ENCODE assay signal across 8 mouse cellular contexts in genomic region chr11:97701581-97702392, GRCm38 (mm10). TPM values are rescaled to one million over a fixed set of nuclear protein-coding genes. Genes with fewer than 3 reads are reported as not detected.
DNase-seq lines count a peak whose midpoint lies in the region; ATAC-seq and TF ChIP-seq lines count a peak whose summit lies in the region.

No protein-coding gene starts in this region.

- H3K4me2 ChIP-seq in limb, embryonic 11.5 days (ENCODE audit: low read depth, severe bottlenecking) = peak overlapping the region; percentile 88

- H3K4me3 ChIP-seq in layer of hippocampus, adult 2 months = peak overlapping the region; percentile 97; the same call in 1 of the 2 replicates
- H3K4me3 ChIP-seq in forebrain, embryonic 10.5 days = peak overlapping the region; percentile 91
- peak overlapping the region; percentile 76; the same call in 1 of the 2 replicates for H3K4me3 ChIP-seq in limb, embryonic 11.5 days (ENCODE audit: low read depth, low read length)

- H3K27me3 ChIP-seq in forebrain, embryonic 10.5 days (ENCODE audit: poor library complexity, severe bottlenecking) = no peaks in the 10 kb centered on the region
- no peaks in the 10 kb centered on the region for H3K27me3 ChIP-seq in limb, embryonic 11.5 days (ENCODE audit: control insufficient read depth, insufficient read depth, low read length)
- 0 out of 2 replicates have a peak, but pooled peaks cover 2% of the 10 kb centered on the region for H3K27me3 ChIP-seq in splenic B cell, adult 2 months (ENCODE audit: control insufficient read depth, insufficient read depth, low read length, poor library complexity, severe bottlenecking)

- 55% methylated on average over 15 of the region's 15 CpGs for WGBS in forebrain, embryonic 10.5 days
- 54% methylated on average over 15 of the region's 15 CpGs for whole genome bisulfite sequencing in limb, embryonic 11.5 days

- no peak overlapping the region for H3K9ac ChIP-seq in limb, embryonic 11.5 days (ENCODE audit: low read length)

- ATAC-seq in limb, embryonic 11.5 days (ENCODE audit: insufficient number of reproducible peaks, low FRiP score, low TSS enrichment, low read depth) = no peak

- H3K9me3 ChIP-seq in forebrain, embryonic 10.5 days = no peaks in the 10 kb centered on the region
- no peaks in the 10 kb centered on the region for H3K9me3 ChIP-seq in limb, embryonic 11.5 days (ENCODE audit: control insufficient read depth, low read length)

- TF ChIP-seq CTCF in layer of hippocampus, adult 2 months (conservative IDR thresholded peaks at IDR 0.05) = no peak

- H3K27ac ChIP-seq in layer of hippocampus, adult 2 months = peak overlapping the region; percentile 91; the same call in 1 of the 2 replicates
- 0 out of 2 replicates have a peak overlapping the region, but pooled peaks have one; percentile 100 for H3K27ac ChIP-seq in forebrain, embryonic 10.5 days
- H3K27ac ChIP-seq in limb, embryonic 11.5 days (replicated peaks; ENCODE audit: low read depth, low read length) = no peak overlapping the region

- H3K36me3 ChIP-seq in forebrain, embryonic 10.5 days (replicated peaks) = peaks cover 21% of the 10 kb centered on the region
- peaks cover 5% of the 10 kb centered on the region for H3K36me3 ChIP-seq in limb, embryonic 11.5 days (ENCODE audit: control insufficient read depth, insufficient read depth, low read length)
- peaks cover 2% of the 10 kb centered on the region; the same call in 1 of the 2 replicates for H3K36me3 ChIP-seq in splenic B cell, adult 2 months (ENCODE audit: control insufficient read depth, insufficient read depth, low read length, poor library complexity, severe bottlenecking)

- no peak for DNase-seq in layer of hippocampus, adult 2 months (ENCODE audit: low spot score in 2 of 2)
- DNase-seq in layer of hippocampus, postnatal 25 days (ENCODE audit: extremely low spot score in 1 of 2, low spot score in 1 of 2) = no peak
- DNase-seq in forebrain, embryonic 10.5 days (ENCODE audit: extremely low spot score, low spot score) = no peak
- DNase-seq in limb, embryonic 11.5 days (ENCODE audit: low spot score) = no peak
- peak; percentile 24 for DNase-seq in splenic B cell, adult 2 months (ENCODE audit: low read depth, low spot score)
- no peak for DNase-seq in retina, postnatal 1 day
- DNase-seq in adrenal gland, adult 8-10 months = no peak
- no peak for DNase-seq in urinary bladder, postnatal 10 days (ENCODE audit: low spot score)

- H3K4me1 ChIP-seq in forebrain, embryonic 10.5 days = peaks cover 55% of the 10 kb centered on the region
- peaks cover 16% of the 10 kb centered on the region for H3K4me1 ChIP-seq in limb, embryonic 11.5 days (ENCODE audit: control insufficient read depth, insufficient read depth, low read length)

RNA-seq across cellular contexts. Expression of gene Psmb3, which starts 1.4 kb away (rescaled TPM):
- total RNA-seq in layer of hippocampus, adult 2 months (2021) = 100 to 1,000 TPM; 128 to 133 TPM
- total RNA-seq in layer of hippocampus, postnatal 25 days (2021) = 100 to 1,000 TPM; 125 to 144 TPM
- 627 and 634 TPM in 2 replicates for polyA plus RNA-seq in forebrain, embryonic 10.5 days (2016; fragmentation: Nextera tagmentation; extraction: Ambion mirVana)
- 546 and 550 TPM in 2 replicates for polyA plus RNA-seq in limb, embryonic 11.5 days (2014; fragmentation: Nextera tagmentation; extraction: Ambion mirVana)
- total RNA-seq in adrenal gland, adult 8-10 months (2022) = 100 to 1,000 TPM; 197 to 238 (median 210) TPM

RNA-seq across cellular contexts. Expression of gene Pcgf2, which starts 1.5 kb away (rescaled TPM):
- total RNA-seq in layer of hippocampus, adult 2 months (2021) = 10 to 100 TPM; 29.1 to 31.1 TPM
- total RNA-seq in layer of hippocampus, postnatal 25 days (2021) = 10 to 100 TPM; 19.7 to 27.9 TPM
- polyA plus RNA-seq in forebrain, embryonic 10.5 days (2016; fragmentation: Nextera tagmentation; extraction: Ambion mirVana) = 18.4 and 20.9 TPM in 2 replicates
- 23.3 and 25.4 TPM in 2 replicates for polyA plus RNA-seq in limb, embryonic 11.5 days (2014; fragmentation: Nextera tagmentation; extraction: Ambion mirVana)
- total RNA-seq in adrenal gland, adult 8-10 months (2022) = 10 to 100 TPM; 22.2 to 48.5 (median 32.1) TPM

RNA-seq across cellular contexts. Expression of gene Cisd3, which starts 16.2 kb away (rescaled TPM):
- total RNA-seq in layer of hippocampus, adult 2 months (2021) = 10 to 100 TPM; 45.5 to 49.3 TPM
- total RNA-seq in layer of hippocampus, postnatal 25 days (2021) = 10 to 100 TPM; 47.0 to 55.1 TPM
- polyA plus RNA-seq in forebrain, embryonic 10.5 days (2016; fragmentation: Nextera tagmentation; extraction: Ambion mirVana) = 17.0 and 21.7 TPM in 2 replicates
- polyA plus RNA-seq in limb, embryonic 11.5 days (2014; fragmentation: Nextera tagmentation; extraction: Ambion mirVana) = 8.8 and 10.9 TPM in 2 replicates
- total RNA-seq in adrenal gland, adult 8-10 months (2022) = 100 to 1,000 TPM; 153 to 194 (median 169) TPM

RNA-seq across cellular contexts. Expression of gene Mllt6, which starts 38.6 kb away (rescaled TPM):
- 100 to 1,000 TPM; 122 to 124 TPM for total RNA-seq in layer of hippocampus, adult 2 months (2021)
- total RNA-seq in layer of hippocampus, postnatal 25 days (2021) = 100 to 1,000 TPM in 1 of 2 experiments, 10 to 100 TPM in 1; 88.5 to 105 TPM
- 1.5 and 2.5 TPM in 2 replicates for polyA plus RNA-seq in forebrain, embryonic 10.5 days (2016; fragmentation: Nextera tagmentation; extraction: Ambion mirVana)
- polyA plus RNA-seq in limb, embryonic 11.5 days (2014; fragmentation: Nextera tagmentation; extraction: Ambion mirVana) = 4.0 and 4.1 TPM in 2 replicates
- total RNA-seq in adrenal gland, adult 8-10 months (2022) = 10 to 100 TPM; 53.1 to 99.4 (median 71.8) TPM

RNA-seq across cellular contexts. Expression of gene Pip4k2b, which starts 42.7 kb away (rescaled TPM):
- total RNA-seq in layer of hippocampus, adult 2 months (2021) = 100 to 1,000 TPM; 106 to 109 TPM
- 100 to 1,000 TPM; 104 to 105 TPM for total RNA-seq in layer of hippocampus, postnatal 25 days (2021)
- 1.3 and 2.1 TPM in 2 replicates for polyA plus RNA-seq in forebrain, embryonic 10.5 days (2016; fragmentation: Nextera tagmentation; extraction: Ambion mirVana)
- 1.9 and 2.1 TPM in 2 replicates for polyA plus RNA-seq in limb, embryonic 11.5 days (2014; fragmentation: Nextera tagmentation; extraction: Ambion mirVana)
- total RNA-seq in adrenal gland, adult 8-10 months (2022) = 10 to 100 TPM; 25.5 to 35.1 (median 32.2) TPM
